Mouse (Mus musculus) adrenal gland, postnatal 10 days (tissue): ENCODE measurements at regions not wholly inside any gene's neighbourhood (a gene's known extent, or its start where the extent isn't known, plus 50 kb on each side); places are given as distances from the start of the nearest gene placed in this dataset.
"Not testable (repeated sequence)": the region's sequence is repeated elsewhere in the genome, so short reads cannot be mapped to it uniquely, and the experiment has no call there.

Source experiments
- DNase-seq: peaks from one replicate; pipeline ENCODE4 v3.0.0; 2021; ENCODE audit warnings: mixed read lengths

DNA sequence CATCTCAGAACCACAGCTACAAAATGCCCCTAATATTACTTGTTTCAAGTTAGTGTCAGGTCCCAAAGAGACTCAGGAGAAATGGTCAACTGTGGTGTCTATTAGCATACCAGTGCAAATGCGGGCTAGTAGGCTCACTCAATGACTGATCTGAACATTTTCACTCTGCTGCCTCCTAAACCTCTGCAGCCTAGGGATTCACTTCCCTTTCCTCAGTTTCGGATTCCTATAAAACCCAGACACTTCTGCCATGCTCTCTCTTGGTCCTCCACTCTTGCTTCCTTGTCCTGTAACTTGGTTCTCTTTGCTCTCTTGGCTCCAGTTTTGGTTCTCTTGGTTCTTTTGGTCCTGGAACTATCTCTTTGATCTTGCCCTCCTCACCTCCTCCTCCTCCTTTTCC lies 206.3 kb upstream of the Spef2 start:
- DNase-seq, result no peak

DNA sequence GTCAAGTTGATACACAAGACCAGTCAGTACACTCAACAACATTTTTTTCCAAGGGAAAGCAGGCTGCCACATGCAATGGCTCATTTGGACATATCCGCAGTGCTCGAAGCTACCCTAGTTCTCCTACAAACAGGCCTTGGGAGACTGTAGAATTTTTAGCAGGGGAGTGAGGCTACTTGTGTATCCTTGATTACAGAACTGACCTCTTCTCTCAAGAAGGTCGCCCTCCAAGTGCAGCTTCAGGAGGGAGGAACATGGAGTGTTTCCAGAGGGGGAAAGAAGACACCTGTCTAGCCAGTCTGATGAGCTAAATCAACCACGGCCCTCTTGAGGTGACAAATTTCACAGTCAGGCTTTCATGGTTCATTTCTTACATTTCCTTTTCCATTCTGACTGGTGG lies 202.0 kb upstream of the Prlr start:
- no peak for DNase-seq

DNA sequence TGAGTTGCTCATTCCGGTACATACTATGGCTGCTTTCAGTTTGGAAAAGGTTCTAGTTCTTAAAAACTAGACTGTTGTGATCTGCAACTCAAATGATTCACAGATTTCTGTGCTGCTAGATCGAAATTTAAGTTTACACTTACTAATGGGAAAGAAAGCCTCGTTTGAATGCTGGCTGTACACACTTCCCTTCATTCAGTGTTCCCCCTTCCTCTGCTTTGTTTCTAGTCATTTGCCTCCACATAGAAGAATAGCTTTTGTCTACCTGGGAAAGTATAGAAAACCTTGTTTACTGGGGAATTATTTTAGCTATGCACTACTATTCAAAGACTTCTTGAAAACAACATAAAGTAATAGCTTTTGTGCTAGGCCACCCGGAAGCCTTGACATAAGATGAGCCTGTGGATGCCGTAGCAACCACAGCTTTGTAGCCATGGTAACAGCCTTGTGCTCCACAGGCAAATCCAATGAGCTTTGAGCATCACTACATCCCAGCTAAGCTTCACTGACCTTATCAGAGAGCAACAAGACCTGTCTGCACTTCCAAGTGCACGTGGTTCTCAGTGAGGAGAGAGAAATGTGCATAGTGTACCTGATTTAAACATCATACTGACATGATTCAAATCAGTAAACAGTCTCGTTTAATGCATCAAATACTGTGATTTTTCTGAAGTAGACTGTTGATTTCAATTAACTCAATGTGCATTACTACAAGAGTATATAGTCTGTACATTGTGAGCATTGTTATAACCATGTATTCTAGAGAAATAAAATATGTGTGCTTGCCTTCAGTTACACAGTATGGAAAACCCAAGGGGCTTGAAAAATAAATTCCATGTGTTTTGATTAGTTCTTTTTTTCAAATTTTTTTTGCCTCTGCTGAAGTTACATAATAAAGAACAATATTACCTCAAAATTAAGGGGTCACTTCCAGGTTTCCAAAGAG lies 165.5 kb upstream of the Prlr start:
- DNase-seq, result no peak

DNA sequence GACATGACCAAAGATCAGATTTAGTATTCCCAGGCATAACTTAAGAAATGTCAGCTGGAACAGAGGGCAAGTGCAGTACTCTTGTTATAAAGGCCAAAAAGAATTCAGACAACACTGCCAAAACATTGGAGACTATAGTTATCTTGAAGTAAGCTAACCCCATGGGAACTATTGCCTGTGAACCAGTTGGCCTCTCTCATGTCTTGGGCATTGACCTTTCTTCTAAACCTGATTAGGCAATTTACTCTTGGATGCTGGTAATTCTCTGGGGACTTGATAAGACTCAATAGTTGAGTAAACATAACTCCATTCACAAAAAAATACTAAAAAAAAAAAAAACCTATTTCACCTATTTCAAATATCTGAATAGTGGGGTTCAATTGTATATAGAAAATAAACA lies 159.8 kb upstream of the Prlr start:
- peak; percentile 23 for DNase-seq

DNA sequence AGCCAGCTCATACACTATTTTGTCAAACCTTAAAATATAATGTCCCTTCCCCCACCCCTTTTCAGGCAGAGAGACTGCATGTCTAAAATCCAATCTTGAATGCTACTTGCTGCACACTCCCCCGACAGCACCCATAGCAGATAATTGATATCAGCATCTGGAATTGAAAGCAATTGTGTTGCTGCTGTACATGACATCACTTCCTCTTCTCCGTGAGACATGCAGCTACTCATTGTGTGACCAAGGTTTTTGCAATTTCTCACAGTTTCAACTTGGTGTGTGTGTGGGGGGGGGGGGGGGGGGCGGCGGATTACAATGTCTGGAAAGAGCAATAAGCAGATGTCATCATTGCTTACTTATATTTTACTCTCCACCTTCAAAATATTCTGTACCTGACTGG lies 147.1 kb upstream of the Prlr start:
- no peak for DNase-seq

DNA sequence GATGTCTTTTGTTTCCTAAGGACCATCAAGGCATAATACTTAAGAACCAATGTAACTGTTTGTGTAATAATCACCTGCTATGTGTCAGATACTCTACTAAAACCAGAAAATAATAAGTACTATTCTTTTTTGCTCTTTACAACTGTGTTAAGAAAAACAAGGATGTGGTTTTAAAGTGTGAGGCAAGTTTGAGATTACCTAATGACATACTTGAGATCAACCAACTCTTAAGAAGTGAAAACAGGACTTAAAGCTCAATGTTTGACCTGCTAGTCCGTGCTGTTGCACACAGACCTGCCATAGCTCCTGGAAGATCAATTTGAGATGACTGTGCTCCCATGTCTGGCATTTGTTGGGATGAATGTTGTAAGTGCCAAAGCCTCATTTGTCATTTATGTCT lies 141.5 kb upstream of the Prlr start:
- no peak for DNase-seq

DNA sequence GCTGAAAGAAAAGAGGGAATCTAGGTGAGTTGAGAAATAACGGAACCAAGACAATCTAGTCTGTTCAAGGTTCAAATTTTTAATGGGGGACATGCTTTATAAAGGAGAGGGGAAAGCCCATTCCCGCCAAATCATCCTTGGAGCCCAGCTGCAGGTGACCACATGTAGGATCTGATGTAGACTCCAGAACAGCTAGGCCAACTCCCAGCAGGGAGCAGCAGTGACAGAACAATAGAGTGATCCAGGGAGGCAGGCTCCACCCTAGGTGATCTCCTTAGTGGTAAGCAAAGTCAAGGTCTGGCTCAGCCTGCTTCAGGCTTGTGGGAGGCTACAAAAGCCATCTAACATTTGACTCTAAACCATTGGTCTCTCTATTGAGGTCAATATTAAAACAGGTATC lies 140.5 kb upstream of the Prlr start:
- DNase-seq, result not testable (repeated sequence)

DNA sequence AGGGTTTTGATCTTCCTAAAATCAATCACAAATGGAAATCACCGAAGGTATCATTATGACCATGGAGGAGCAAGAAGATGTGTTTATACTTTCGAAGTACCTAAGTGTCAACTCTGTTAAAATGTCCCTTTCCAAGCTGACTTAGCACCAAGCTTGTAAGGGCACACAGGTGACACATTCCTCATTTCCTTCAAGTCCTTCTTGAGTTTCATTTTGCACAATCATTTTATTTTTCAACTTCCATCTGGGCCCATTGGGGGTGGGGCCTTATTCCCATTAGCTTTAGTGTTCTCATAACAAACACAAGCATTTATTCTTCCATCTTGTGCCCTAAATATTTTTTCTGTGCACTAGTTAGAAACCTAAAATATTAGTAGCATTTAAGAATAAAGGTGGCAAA lies 103.5 kb upstream of the Prlr start:
- DNase-seq, result no peak

DNA sequence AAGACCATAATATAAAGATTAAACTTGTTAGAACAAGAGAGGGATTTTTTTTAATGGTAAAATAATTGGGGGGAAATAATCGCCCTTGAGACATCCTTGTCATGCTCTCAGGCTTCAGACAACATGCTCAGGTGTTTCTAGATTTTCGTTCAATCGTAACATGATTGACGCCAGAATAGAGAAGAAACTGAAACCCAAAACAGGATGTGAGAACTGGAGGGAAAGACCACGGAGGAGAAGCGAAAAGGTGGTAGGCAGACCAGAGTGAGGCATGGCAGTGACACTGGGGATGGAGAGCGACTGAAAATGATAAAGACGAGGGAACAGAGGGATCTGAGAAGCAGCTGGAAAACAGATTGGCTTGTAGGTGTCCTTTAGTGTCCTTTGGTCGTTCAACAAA lies 102.1 kb upstream of the Prlr start:
- DNase-seq, result no peak

DNA sequence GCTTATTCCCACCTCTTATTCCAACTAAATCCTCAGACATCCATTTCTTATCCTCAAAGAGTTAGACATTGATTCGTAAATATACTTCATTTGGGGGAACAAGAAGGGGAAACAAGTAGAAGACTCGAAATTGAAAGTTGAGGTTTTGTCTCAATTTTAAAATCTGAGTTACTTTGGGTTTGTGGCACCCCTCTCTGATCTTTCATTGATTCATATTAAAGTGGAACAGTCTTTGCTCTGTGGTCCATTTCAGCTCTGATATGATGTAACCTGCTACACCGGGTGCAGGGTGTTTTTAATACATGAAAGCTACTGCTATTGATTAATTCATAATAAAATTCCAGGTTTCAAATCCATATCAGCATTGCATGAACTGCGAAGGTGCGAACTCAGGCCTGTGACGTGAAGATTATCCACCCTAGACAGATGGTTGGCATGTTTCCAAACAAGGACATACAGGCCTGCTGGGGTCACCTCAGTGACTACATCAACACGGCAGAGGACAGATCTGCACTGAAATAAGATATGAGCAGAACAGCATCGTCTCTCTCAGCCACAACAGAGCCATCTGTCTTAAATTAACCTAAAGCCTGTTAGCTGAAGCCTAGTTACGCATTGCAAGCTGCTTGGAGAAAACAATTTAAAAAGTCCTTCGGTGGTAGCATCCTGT lies 101.5 kb upstream of the Prlr start:
- no peak for DNase-seq

DNA sequence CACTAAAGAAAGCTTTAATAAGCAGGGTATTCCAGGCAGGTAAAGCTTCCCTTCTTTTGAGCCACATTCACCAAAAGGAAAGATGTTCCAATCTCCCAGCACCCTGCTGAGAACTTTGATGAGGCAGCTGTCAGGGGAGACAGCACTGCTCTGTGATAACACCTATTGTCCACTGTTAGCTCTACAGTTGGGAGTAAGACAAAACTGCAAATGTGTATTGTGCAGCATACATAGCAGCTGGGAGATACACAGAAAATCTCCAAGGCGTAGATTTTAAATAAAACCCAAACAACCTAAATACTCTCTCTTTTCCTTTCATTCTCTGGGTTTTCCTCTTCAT lies 101.0 kb upstream of the Prlr start:
- DNase-seq, result no peak

DNA sequence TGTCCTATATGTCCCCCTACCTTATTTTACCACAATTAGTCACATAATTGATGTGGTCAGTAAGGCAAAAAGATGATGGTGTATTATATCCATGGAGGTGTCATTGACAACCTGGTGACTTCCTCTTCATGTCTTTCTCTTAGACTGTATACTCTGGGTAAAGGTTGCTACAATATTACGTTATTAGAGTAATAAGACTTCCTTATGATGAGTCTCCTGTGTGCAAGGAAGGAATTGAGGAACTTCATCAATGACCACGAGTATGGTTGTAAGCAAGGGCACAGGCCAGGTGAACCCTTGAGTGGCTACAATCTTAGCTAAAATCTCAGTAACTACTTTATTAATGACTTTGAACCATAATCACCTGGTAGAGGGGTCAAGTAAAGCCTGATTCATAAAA lies 98.6 kb upstream of the Prlr start:
- no peak for DNase-seq

DNA sequence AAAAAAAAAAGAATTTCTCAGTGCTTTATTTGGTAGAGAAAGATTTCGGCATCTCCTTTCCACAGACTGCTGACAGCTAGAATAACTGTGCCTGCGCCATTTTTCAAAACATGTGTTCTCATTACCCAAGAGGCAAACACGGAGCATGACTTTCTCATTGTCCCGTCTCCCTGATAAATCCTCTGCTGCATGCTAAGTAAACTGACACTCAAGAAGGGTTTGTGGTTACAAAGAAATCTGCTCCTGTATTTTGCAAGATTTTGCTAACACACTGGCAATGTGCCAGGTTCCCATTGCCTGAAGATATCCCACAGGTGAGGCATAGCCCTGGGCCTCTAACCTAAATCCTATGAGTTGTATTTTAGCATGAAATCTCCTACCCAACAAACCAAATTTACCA lies 97.5 kb upstream of the Prlr start:
- no peak for DNase-seq

DNA sequence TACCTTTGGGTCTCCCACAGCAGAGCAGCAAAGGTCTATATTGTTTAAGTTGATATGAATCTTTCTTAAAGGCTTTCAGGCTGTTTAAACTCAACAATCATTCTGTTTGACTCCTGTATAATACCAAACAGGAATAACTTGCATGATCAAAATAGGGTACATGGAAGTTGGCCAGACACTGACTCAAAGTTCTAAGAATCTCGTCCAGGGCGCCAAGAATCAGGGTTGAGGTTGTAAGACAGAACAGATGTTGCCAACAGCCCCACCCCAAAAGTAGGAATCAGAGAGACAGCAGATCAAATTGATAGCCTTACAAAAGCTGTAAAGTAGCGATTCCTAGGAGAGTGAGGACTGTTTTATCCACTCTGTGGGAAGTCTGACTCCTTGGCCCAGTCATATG lies 88.3 kb upstream of the Prlr start:
- DNase-seq, result peak; percentile 12

DNA sequence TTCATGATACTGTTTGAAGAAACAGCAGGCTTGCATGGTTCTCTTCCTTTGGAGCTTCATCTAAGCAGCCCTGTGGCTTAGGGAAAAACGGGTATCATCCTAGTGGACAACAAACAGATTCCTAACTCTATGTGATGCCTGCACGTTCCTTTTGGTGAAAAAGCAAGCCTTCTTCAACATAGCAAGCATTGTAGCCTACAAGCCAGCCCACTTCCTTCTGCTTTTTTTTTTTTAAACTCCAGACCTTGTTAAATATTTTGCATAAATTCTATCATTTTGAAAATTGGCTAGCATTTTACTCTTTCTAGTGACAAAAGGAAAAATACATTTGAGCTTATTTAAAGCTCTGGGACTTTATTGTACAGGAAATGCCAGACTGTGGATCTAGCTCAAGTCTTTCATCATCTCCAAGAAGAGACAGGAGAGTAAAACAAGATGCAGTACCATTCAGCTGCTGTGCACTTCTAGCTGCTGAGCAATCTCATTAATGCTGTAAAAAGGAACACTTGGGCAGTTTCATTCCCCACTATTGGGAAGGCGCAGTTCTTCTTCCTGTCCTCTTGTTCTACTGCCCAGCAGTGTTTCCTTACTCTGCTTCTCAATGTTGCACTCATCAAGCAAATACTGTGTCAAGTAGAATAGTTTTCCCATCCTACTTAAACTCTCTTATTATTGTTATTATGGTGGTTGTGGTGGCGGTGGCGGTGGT lies 86.5 kb upstream of the Prlr start:
- DNase-seq, result no peak

DNA sequence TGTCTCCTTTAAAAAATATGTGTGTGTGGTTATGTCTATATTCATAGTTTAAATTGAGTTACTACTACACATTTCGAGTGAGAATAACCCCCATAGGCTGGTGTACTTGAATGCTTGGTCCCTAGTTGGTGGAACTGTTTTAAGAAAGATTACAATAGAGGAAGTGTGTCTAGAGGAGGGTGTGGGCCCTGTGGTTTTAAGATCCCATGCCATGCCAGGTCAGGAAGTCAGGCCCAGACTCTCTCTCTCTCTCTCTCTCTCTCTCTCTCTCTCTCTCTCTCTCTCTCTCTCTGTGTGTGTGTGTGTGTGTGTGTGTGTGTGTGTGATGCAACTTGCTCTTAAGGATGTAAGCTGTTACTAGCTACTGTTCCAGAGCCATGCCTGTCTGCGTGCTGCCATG lies 73.7 kb upstream of the Prlr start:
- DNase-seq, result no peak

DNA sequence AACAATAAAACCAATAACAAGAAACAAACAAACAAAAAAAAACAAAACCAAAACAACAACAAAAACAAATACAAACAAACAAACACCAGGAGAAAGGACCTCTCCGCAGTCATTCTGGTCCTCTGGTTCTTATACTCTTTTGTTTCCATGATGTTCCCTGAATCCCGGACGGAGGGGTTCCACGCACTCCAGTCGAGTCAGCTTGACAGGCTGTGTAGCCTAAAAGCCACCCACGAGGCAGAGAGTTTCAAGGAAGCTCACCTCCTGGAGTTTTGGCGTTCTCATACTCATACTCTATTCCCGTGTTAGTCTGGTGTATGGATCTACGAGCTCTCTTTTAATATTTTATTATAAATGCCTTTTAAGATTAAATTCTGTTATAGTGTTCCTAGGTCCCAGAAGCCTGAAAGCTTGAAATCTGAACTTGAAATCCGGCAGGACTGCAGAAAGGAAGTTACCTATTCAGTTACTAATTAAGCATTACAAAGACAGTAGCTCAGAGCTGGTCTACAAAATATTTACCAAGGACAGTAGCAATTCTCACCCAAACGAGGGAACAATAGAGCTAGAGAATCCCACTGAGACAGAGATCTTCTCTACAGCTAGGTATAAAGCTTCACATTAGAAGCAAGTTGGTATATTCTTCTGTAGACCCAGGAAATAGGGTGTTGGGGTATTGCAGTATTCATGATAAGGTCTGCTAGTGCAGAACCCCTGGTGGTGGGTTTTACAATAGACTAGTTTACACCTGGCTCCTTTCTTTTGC lies 71.6 kb upstream of the Prlr start:
- DNase-seq, result not testable (repeated sequence)

DNA sequence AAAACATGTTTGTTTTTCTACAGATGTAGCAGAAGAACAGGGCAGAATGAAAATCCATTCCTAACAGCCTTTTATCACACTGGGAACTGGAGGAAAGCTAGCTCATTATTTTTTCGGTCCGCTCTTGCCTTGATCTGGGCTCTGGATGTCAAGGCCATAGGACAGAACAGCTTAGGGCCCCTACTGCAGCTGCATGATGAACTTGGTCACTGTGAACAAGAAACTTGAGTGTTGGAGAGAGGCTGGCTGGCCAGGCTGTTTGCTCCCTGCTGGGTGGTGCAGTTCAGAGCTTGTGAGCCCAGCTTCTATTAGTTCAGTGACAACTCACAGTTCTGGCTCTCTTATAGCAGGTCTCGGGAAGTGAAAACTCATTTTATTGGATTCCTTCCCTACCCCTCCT lies 70.2 kb upstream of the Prlr start:
- no peak for DNase-seq
